Mouse (Mus musculus) E14TG2a.4 (cell line): ENCODE measurements around the gene Kcna6.
A peak's percentile ranks its signal among the peaks of the same experiment; 100 is the strongest.

ENCODE experiments used
- H3K27me3 ChIP-seq: 2 replicates; pipeline ENCODE4 v1.6.1; 2014; ENCODE audit warnings: low read length, control low read depth; ENCODE audit not compliant: insufficient read depth
- H3K36me3 ChIP-seq: 2 replicates; pipeline ENCODE4 v1.6.1; 2014; ENCODE audit warnings: low read length, control low read depth; ENCODE audit not compliant: insufficient read depth
- H3K4me1 ChIP-seq: replicated peaks from 2 replicates; pipeline ENCODE4 v1.6.1; 2014; ENCODE audit warnings: low read depth, low read length, control low read depth
- H3K4me3 ChIP-seq: replicated peaks from 2 replicates; pipeline ENCODE4 v1.5.1; 2014; ENCODE audit warnings: mild to moderate bottlenecking, low read length
- H3K9me3 ChIP-seq: 2 replicates; pipeline ENCODE4 v1.6.1; 2014; ENCODE audit warnings: low read length, control low read depth
- CTCF ChIP-seq: conservative IDR thresholded peaks from 2 replicates; pipeline ENCODE4 v1.5.1; 2014; ENCODE audit warnings: low read length
- NANOG ChIP-seq: IDR thresholded peaks from 2 replicates; pipeline ENCODE4 v1.6.1; 2014; ENCODE audit warnings: borderline replicate concordance, low read length, mixed read lengths
- POU5F1 ChIP-seq: IDR thresholded peaks from 2 replicates; pipeline ENCODE4 v1.6.1; 2014; ENCODE audit warnings: low read length, borderline replicate concordance

Kcna6 gene

GRCm38 (mm10) chr6:126752520-126752919, 12.0 kb upstream of the Kcna6 start:
- peaks cover 14% of the 10 kb centered on the region for H3K27me3 ChIP-seq
- H3K36me3 ChIP-seq, result no peaks in the 10 kb centered on the region
- TF ChIP-seq NANOG, result no peak
- TF ChIP-seq CTCF, result no peak
- no peak for TF ChIP-seq POU5F1
- H3K9me3 ChIP-seq, result no peaks in the 10 kb centered on the region
- peaks cover 22% of the 10 kb centered on the region for H3K4me1 ChIP-seq
- H3K4me3 ChIP-seq, result peak overlapping the region; percentile 41

- Histone ChIP-seq H3K9me3 (no peaks in the 10 kb centered on the region; the same call in 1 of the 2 replicates), H3K4me1 (no peaks in the 10 kb centered on the region), H3K27me3 (peaks cover 34% of the 10 kb centered on the region), H3K4me3 (no peak overlapping the region), H3K36me3 (no peaks in the 10 kb centered on the region)
- TF ChIP-seq CTCF, result no peak
- no peak for TF ChIP-seq POU5F1
- no peak for TF ChIP-seq NANOG
These were observed 5.4 kb upstream of the Kcna6 start for GRCm38 (mm10) chr6:126745888-126746287.

GRCm38 (mm10) chr6:126742610-126743009, 2.1 kb upstream of the Kcna6 start:
- peaks cover 67% of the 10 kb centered on the region for H3K27me3 ChIP-seq
- H3K4me3 ChIP-seq, result no peak overlapping the region
- no peaks in the 10 kb centered on the region for H3K36me3 ChIP-seq
- H3K9me3 ChIP-seq, result peaks cover 3% of the 10 kb centered on the region; the same call in 1 of the 2 replicates
- no peak for TF ChIP-seq CTCF
- no peak for TF ChIP-seq POU5F1
- TF ChIP-seq NANOG, result no peak
- peaks cover 20% of the 10 kb centered on the region for H3K4me1 ChIP-seq

- TF ChIP-seq POU5F1 (no peak), CTCF (no peak), NANOG (no peak)
- Histone ChIP-seq H3K9me3 (peaks cover 3% of the 10 kb centered on the region; the same call in 1 of the 2 replicates), H3K4me1 (peaks cover 20% of the 10 kb centered on the region), H3K36me3 (no peaks in the 10 kb centered on the region), H3K4me3 (peak overlapping the region; percentile 73), H3K27me3 (peaks cover 91% of the 10 kb centered on the region)
These were observed 906 bp downstream of the Kcna6 start for GRCm38 (mm10) chr6:126739326-126740210.

GRCm38 (mm10) chr6:126736996-126737395, 3.5 kb downstream of the Kcna6 start:
- 0 out of 2 replicates have a peak, but pooled peaks cover 3% of the 10 kb centered on the region for H3K9me3 ChIP-seq
- peaks cover 88% of the 10 kb centered on the region for H3K27me3 ChIP-seq
- H3K4me3 ChIP-seq, result no peak overlapping the region
- H3K36me3 ChIP-seq, result no peaks in the 10 kb centered on the region
- no peak for TF ChIP-seq NANOG
- TF ChIP-seq POU5F1, result no peak
- TF ChIP-seq CTCF, result no peak
- H3K4me1 ChIP-seq, result peaks cover 20% of the 10 kb centered on the region

GRCm38 (mm10) chr6:126735806-126736205, 4.7 kb downstream of the Kcna6 start:
- H3K9me3 ChIP-seq, result 0 out of 2 replicates have a peak, but pooled peaks cover 3% of the 10 kb centered on the region
- TF ChIP-seq POU5F1, result no peak
- TF ChIP-seq NANOG, result no peak
- TF ChIP-seq CTCF, result no peak
- peaks cover 77% of the 10 kb centered on the region for H3K27me3 ChIP-seq
- peaks cover 20% of the 10 kb centered on the region for H3K4me1 ChIP-seq
- H3K4me3 ChIP-seq, result no peak overlapping the region
- H3K36me3 ChIP-seq, result no peaks in the 10 kb centered on the region

- TF ChIP-seq CTCF, result no peak
- TF ChIP-seq NANOG, result no peak
- TF ChIP-seq POU5F1, result no peak
These were observed 7.8 kb downstream of the Kcna6 start for GRCm38 (mm10) chr6:126732645-126733044.

GRCm38 (mm10) chr6:126728803-126729202, 11.7 kb downstream of the Kcna6 start:
- no peak overlapping the region for H3K4me3 ChIP-seq

More at GRCm38 (mm10) chr6:126732645-126733044, 7.8 kb downstream of the Kcna6 start:
- no peaks in the 10 kb centered on the region for H3K36me3 ChIP-seq
- no peak overlapping the region for H3K4me3 ChIP-seq
- no peaks in the 10 kb centered on the region for H3K9me3 ChIP-seq
- H3K27me3 ChIP-seq, result peaks cover 59% of the 10 kb centered on the region
- no peaks in the 10 kb centered on the region for H3K4me1 ChIP-seq

More at GRCm38 (mm10) chr6:126728803-126729202, 11.7 kb downstream of the Kcna6 start:
- TF ChIP-seq POU5F1 (no peak), CTCF (no peak), NANOG (no peak)
- no peaks in the 10 kb centered on the region for H3K4me1 ChIP-seq
- no peaks in the 10 kb centered on the region for H3K36me3 ChIP-seq
- H3K27me3 ChIP-seq, result peaks cover 23% of the 10 kb centered on the region
- H3K9me3 ChIP-seq, result no peaks in the 10 kb centered on the region
